Mouse (Mus musculus) MEL (cell line): Measurements from ENCODE around the gene Gm10518. TPM values are rescaled to one million over a fixed set of nuclear protein-coding genes. Genes with fewer than 3 reads are reported as not detected.

Experiments
- DNase-seq: peaks from one replicate; pipeline ENCODE4 v3.0.0; 2011; ENCODE audit warnings: low read depth, low spot score
- H3K27ac ChIP-seq: 2 replicates; pipeline ENCODE4 v1.5.1; 2012; ENCODE audit warnings: low read depth, mild to moderate bottlenecking, control low read depth, low read length, moderate library complexity; ENCODE audit not compliant: control insufficient read depth
- H3K27me3 ChIP-seq, 2 experiments: fragments of 150-350 bp in 1 of 2; sonication (generic) in 1 of 2; 2 replicates each; pipeline ENCODE4 v1.6.1; 2012; ENCODE audit warnings: low read length in 2 of 2, mild to moderate bottlenecking in 2 of 2, improper control_type of control experiment in 1 of 2, moderate library complexity in 1 of 2; ENCODE audit not compliant: insufficient read depth in 2 of 2, control insufficient read depth in 1 of 2
- H3K36me3 ChIP-seq, 2 experiments: 2 replicates each; pipeline ENCODE4 v1.6.1; 2012 to 2014; ENCODE audit warnings: low read length in 2 of 2, improper control_type of control experiment in 1 of 2, inconsistent platforms in 1 of 2, mild to moderate bottlenecking in 1 of 2; ENCODE audit not compliant: insufficient read depth in 2 of 2, control insufficient read depth in 1 of 2
- H3K4me1 ChIP-seq, 2 experiments: fragments of 150-350 bp in 1 of 2; sonication (generic) in 1 of 2; 2 replicates each; pipeline ENCODE4 v1.6.1; 2012; ENCODE audit warnings: low read length in 2 of 2, improper control_type of control experiment in 1 of 2, mild to moderate bottlenecking in 1 of 2; ENCODE audit not compliant: insufficient read depth in 2 of 2, control insufficient read depth in 1 of 2
- H3K4me3 ChIP-seq, 2 experiments: fragments of 150-350 bp in 1 of 2; sonication (generic) in 1 of 2; 2 replicates each; pipeline ENCODE4 v1.5.1; 2012; ENCODE audit warnings: low read depth in 2 of 2, low read length in 2 of 2, mild to moderate bottlenecking in 2 of 2, moderate library complexity in 2 of 2, control low read depth in 1 of 2, improper control_type of control experiment in 1 of 2; ENCODE audit not compliant: control insufficient read depth in 1 of 2, insufficient read depth in 1 of 2
- H3K79me2 ChIP-seq: 2 replicates; pipeline ENCODE4 v1.6.1; 2012; ENCODE audit warnings: mild to moderate bottlenecking, low read length, moderate library complexity; ENCODE audit not compliant: control insufficient read depth, poor library complexity, insufficient read depth
- H3K9ac ChIP-seq: 2 replicates; pipeline ENCODE4 v1.6.1; 2012; ENCODE audit warnings: low read depth, mild to moderate bottlenecking, control low read depth, low read length, moderate library complexity; ENCODE audit not compliant: control insufficient read depth, poor library complexity, severe bottlenecking
- H3K9me3 ChIP-seq: fragments of 150-350 bp; sonication (generic); replicated peaks from 2 replicates; pipeline ENCODE4 v1.6.1; 2012; ENCODE audit warnings: mild to moderate bottlenecking, low read length, improper control_type of control experiment, moderate library complexity; ENCODE audit not compliant: insufficient read depth
- BHLHE40 ChIP-seq: IDR thresholded peaks from 2 replicates; pipeline ENCODE4 v1.6.1; 2012; ENCODE audit warnings: low read depth, mild to moderate bottlenecking, inconsistent platforms, low read length, improper control_type of control experiment, borderline replicate concordance
- CHD1 ChIP-seq: IDR thresholded peaks from 2 replicates; pipeline ENCODE4 v1.6.1; 2012; ENCODE audit warnings: low read depth, mild to moderate bottlenecking, inconsistent platforms, low read length, improper control_type of control experiment
- EP300 ChIP-seq, 2 experiments: IDR thresholded peaks; 2 replicates each; pipeline ENCODE4 v1.6.1; 2011; ENCODE audit warnings: improper control_type of control experiment in 2 of 2, low read length in 2 of 2, low read depth in 1 of 2, mild to moderate bottlenecking in 1 of 2
- ETS1 ChIP-seq: IDR thresholded peaks from 2 replicates; pipeline ENCODE4 v1.6.1; 2012; ENCODE audit warnings: low read depth, mild to moderate bottlenecking, inconsistent platforms, low read length, improper control_type of control experiment, moderate library complexity
- JUND ChIP-seq: IDR thresholded peaks from 2 replicates; pipeline ENCODE4 v1.6.1; 2011; ENCODE audit warnings: low read depth, mild to moderate bottlenecking, improper control_type of control experiment, low read length
- MEF2A ChIP-seq: IDR thresholded peaks from 2 replicates; pipeline ENCODE4 v1.6.1; 2014; ENCODE audit warnings: low read depth, mild to moderate bottlenecking, inconsistent platforms, low read length, improper control_type of control experiment; ENCODE audit not compliant: poor library complexity, insufficient replicate concordance, severe bottlenecking; ENCODE audit errors: extremely low read depth
- MYB ChIP-seq: IDR thresholded peaks from 2 replicates; pipeline ENCODE4 v1.6.1; 2011; ENCODE audit warnings: mild to moderate bottlenecking, low read depth, low read length, improper control_type of control experiment
- POLR2A ChIP-seq, 2 experiments: IDR thresholded peaks; 2 replicates each; pipeline ENCODE4 v1.6.1; 2011 to 2012; ENCODE audit warnings: low read length in 2 of 2, mild to moderate bottlenecking in 2 of 2, control low read depth in 1 of 2, improper control_type of control experiment in 1 of 2, low read depth in 1 of 2, moderate library complexity in 1 of 2; ENCODE audit not compliant: control insufficient read depth in 1 of 2, insufficient read depth in 1 of 2, poor library complexity in 1 of 2
- RCOR1 ChIP-seq: IDR thresholded peaks from 2 replicates; pipeline ENCODE4 v1.6.1; 2012; ENCODE audit warnings: low read depth, mild to moderate bottlenecking, inconsistent platforms, low read length, improper control_type of control experiment
- SIN3A ChIP-seq: IDR thresholded peaks from 2 replicates; pipeline ENCODE4 v1.6.1; 2012; ENCODE audit warnings: low read length, improper control_type of control experiment, inconsistent platforms
- TAL1 ChIP-seq: IDR thresholded peaks from 2 replicates; pipeline ENCODE4 v1.6.1; 2012; ENCODE audit warnings: mild to moderate bottlenecking, inconsistent platforms, low read length, moderate library complexity, mixed read lengths
- TCF12 ChIP-seq: IDR thresholded peaks from 2 replicates; pipeline ENCODE4 v1.6.1; 2014; ENCODE audit warnings: low read depth, mild to moderate bottlenecking, inconsistent platforms, low read length, improper control_type of control experiment, moderate library complexity
- UBTF ChIP-seq: IDR thresholded peaks from 2 replicates; pipeline ENCODE4 v1.6.1; 2012; ENCODE audit warnings: low read depth, mild to moderate bottlenecking, inconsistent platforms, low read length, improper control_type of control experiment, moderate library complexity, borderline replicate concordance; ENCODE audit not compliant: insufficient read depth
- USF2 ChIP-seq, 2 experiments: IDR thresholded peaks; 2 replicates each; pipeline ENCODE4 v1.6.1; 2011 to 2012; ENCODE audit warnings: improper control_type of control experiment in 2 of 2, low read length in 2 of 2, borderline replicate concordance in 1 of 2, inconsistent platforms in 1 of 2, low read depth in 1 of 2, mild to moderate bottlenecking in 1 of 2; ENCODE audit not compliant: insufficient read depth in 1 of 2
- polyA plus RNA-seq, 2 experiments: library from polyadenylated mRNA; stranded (reverse) in 1 of 2; unstranded in 1 of 2; fragments of >175 nt in 1 of 2; fragments of >200 nt in 1 of 2; gene quantifications; 2 replicates each; pipeline versions ENCODE4 v1.2.1 to v1.2.4; 2012; ENCODE audit warnings: low replicate concordance in 2 of 2, low read depth in 1 of 2; ENCODE audit not compliant: insufficient read length in 2 of 2, insufficient read depth in 1 of 2, missing spikeins in 1 of 2
- total RNA-seq: library from RNA; depleted of rRNA; stranded (reverse); fragments of 300-350 nt; gene quantifications from 2 replicates; pipeline ENCODE4 v1.2.3, GENCODE M21; 2012

Gene Gm10518
- total and polyA plus RNA-seq, 3 experiments, result 0.42 to 5.2 TPM; not detected in 1

GRCm38 (mm10) chr1:179805751-179806150 is 2.6 kb downstream of the Gm10518 start:
- Histone ChIP-seq H3K27ac (no peak overlapping the region), H3K79me2 (peaks cover 25% of the 10 kb centered on the region), H3K9ac (no peak overlapping the region), H3K4me3 (no peak overlapping the region), H3K4me1 (peaks cover 17 to 44% of the 10 kb centered on the region in 2 experiments), H3K27me3 (no peaks in the 10 kb centered on the region), H3K9me3 (no peaks in the 10 kb centered on the region), H3K36me3 (peaks cover 0 to 45% of the 10 kb centered on the region in 2 experiments; a peak in 2 of 4 replicates)
- TF ChIP-seq SIN3A, result no peak
- no peak for TF ChIP-seq USF2 (IDR thresholded peaks at IDR 0.05; ENCODE audit: borderline replicate concordance in 1 of 2, insufficient read depth in 1 of 2, low read depth in 1 of 2, low read length in 2 of 2)
- TF ChIP-seq MYB, result no peak
- TF ChIP-seq JUND, result no peak
- no peak for TF ChIP-seq EP300 (IDR thresholded peaks at IDR 0.05; ENCODE audit: low read depth in 1 of 2, low read length in 2 of 2)
- TF ChIP-seq TAL1, result no peak
- TF ChIP-seq POLR2A (IDR thresholded peaks at IDR 0.05; ENCODE audit: control insufficient read depth in 1 of 2, insufficient read depth in 1 of 2, low read depth in 1 of 2, low read length in 2 of 2, poor library complexity in 1 of 2), result no peak
- DNase-seq, result no peak

DNA sequence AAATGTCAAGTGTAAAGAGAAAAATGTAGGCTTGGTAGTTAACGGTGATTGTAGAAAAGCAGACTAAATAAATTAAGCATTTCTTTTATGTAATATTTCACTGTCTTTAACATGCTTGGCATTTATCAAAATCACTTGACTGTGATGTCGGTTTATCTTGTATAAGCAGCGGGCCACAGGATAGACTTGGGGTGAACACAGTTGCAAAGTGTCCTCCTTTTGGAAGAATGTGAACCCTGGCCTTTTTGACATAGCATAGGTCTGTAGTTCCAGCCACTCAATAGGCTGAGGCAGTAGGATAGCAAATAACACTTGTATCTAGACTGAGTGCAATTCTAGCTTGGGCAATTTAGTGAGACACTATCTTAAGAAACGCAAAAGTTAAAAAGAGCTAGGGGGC is 4.3 kb downstream of the Gm10518 start:
- DNase-seq, result peak; percentile 51
- peaks cover 17 to 39% of the 10 kb centered on the region in 2 experiments for H3K4me1 ChIP-seq
- H3K9me3 ChIP-seq, result no peaks in the 10 kb centered on the region
- peak overlapping the region; percentile 64; the same call in 1 of the 2 replicates for H3K27ac ChIP-seq
- TF ChIP-seq BHLHE40 (no peak), SIN3A (0 out of 2 replicates have a peak, but pooled peaks have one; percentile 13), UBTF (no peak), RCOR1 (0 out of 2 replicates have a peak, but pooled peaks have one; percentile 33), EP300 (IDR thresholded peaks at IDR 0.05; ENCODE audit: low read depth in 1 of 2, low read length in 2 of 2) (peak; percentile 29 to 62; a peak in 2 of 4 replicates), CHD1 (0 out of 2 replicates have a peak, but pooled peaks have one; percentile 18), ETS1 (peak; percentile 41; the same call in 1 of the 2 replicates), TAL1 (peak; percentile 42), MEF2A (no peak), TCF12 (peak; percentile 57), USF2 (IDR thresholded peaks at IDR 0.05; ENCODE audit: borderline replicate concordance in 1 of 2, insufficient read depth in 1 of 2, low read depth in 1 of 2, low read length in 2 of 2) (no peak)
- peak overlapping the region; percentile 41 for H3K9ac ChIP-seq
- peak overlapping the region; percentile 0 to 38; a peak in 3 of 4 replicates for H3K4me3 ChIP-seq
- no peaks in the 10 kb centered on the region for H3K27me3 ChIP-seq
- peaks cover 10% of the 10 kb centered on the region for H3K79me2 ChIP-seq
- H3K36me3 ChIP-seq, result peaks cover 0 to 35% of the 10 kb centered on the region in 2 experiments; a peak in 2 of 4 replicates
